Mouse (Mus musculus): ENCODE data around the gene C1ql1. TPM values are rescaled to one million over a fixed set of nuclear protein-coding genes. Genes with fewer than 3 reads are reported as not detected.
A peak's percentile ranks its signal among the peaks of the same experiment; 100 is the strongest.
"Not testable (repeated sequence)": the region's sequence is repeated elsewhere in the genome, so short reads cannot be mapped to it uniquely, and the experiment has no call there.

C1ql1 gene
- 10 to 100 TPM; 36.0 to 37.8 TPM for total RNA-seq (2021)
- long read RNA-seq, experiment 1, transcript C1ql1-201 (2 exons, 1,473 nt), result major isoform, 35 of 46 reads
- long read RNA-seq, experiment 1, partial matches to known transcripts, result 9 of 46 reads
- long read RNA-seq, experiment 1, other reads (novel, unspliced or antisense), result 2 of 46 reads
- long read RNA-seq, experiment 2, transcript C1ql1-201 (2 exons, 1,473 nt), result major isoform, 52 of 74 reads
- long read RNA-seq, experiment 2, partial matches to known transcripts, result 21 of 74 reads
- long read RNA-seq, experiment 2, other reads (novel, unspliced or antisense), result 1 of 74 reads

DNA sequence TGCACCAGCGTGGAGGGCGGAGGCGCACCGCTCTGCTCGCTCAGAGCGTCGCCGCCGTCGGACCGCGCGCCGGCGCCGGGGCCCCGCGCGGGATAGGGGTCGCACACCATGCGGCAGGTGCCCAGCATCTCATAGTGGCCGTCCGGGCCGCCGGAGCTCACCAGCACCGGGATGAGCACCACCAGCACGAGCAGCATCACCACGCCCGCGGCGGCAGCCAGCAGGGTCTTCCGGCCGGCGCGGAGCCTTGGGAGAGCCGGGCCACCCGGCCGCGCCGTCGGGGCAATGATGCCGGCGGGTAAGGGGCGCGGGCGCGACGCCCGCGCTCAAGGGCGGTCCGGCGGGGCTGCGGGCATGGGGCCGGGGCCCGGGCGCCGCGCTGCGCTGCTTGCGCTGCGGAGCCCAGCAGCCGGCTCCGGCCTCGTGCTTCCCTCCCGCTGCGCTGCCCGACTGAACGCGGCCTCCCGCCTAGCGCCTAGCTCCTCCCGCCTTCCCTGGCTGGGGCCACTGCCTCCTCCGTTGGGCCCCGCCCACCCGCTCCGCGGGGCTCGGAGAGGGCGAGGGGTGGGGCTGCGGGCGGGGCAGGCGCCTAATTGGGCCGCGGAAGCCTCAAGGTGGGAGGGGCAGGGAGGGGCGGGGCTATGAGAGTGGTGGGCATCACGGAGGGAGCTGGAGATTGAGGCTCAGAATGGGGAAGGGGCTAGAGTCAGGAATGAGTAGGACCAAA is at the start of gene C1ql1:
C1ql1 (minus strand) TSS at position 424 of the 727 bp plus-strand sequence.
- peak; percentile 53 to 72 for DNase-seq (ENCODE audit: low spot score in 2 of 2)

DNA sequence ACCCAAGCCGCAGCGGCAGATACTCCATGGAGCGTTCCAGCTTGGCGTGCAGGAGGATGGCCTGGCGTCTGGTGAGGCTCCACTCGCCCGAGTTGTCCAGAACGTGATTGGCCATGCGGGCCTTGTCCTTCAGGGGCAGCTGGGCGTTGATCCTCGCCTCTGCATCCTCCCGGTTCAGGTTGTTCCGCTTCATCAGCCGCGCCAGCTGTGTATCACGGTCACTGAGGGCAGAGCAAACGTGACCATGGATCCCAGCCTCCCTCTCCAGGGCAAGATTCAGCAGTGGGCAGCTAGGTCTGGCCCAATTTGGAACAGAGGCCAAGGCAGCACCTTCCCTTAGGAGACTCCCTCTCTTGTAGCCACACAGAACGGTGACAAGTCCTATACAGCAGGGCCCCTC is 48.5 kb upstream of the C1ql1 start:
- DNase-seq (ENCODE audit: low spot score in 2 of 2), result no peak

DNA sequence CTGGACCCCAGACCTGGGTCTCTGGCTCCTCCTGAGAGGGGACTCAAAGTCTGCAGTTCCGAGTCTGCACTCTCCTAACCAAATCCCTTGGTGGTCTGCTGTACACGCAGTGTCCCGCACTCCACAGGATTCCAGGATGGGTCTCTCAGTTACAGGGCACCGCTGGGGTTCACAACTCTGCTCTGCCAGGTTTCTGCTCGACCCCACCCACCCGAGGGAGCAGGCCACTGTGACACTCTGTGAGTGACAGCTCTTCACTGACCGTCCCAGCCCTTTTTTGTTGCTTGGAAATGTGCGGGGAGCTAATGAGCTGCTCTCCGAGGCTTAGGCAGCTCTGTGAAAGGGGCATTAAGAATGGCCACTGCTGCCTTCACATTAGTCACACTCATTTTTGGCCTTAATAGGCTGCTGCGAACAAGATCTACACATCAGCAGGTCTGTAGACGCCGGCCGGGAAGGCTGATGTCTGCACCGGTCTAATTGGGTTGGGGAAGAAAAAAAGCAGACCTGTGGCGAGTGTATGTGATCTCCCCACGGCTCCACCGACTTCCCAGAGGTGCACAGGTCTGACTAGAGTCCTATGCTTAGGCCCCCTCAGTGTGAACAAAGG is 47.0 kb upstream of the C1ql1 start:
- no peak for DNase-seq (ENCODE audit: low spot score in 2 of 2)

DNA sequence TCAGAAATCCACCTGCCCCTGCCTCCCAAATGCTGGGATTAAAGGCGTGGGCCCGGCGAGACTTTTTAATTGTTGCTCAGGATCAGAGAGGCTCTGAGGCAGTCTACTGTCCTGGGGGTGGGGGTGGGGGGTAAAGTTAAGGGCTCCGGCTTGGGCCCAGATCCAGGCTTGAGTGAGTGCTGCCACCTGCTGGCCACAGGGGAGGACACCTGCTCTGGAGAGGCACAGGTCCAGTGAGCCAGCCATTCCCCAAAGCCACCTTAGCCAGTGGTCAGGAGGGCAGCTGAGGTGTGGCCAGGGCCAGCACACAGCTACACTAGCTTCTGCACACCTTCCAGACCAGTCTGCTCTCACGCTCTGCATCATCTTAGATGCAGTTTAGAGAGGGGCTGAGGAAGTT is 46.5 kb upstream of the C1ql1 start:
- DNase-seq (ENCODE audit: low spot score in 2 of 2), result peak; percentile 66 to 69

- no peak for DNase-seq (ENCODE audit: low spot score in 2 of 2)
Measured at GRCm38 (mm10) chr11:102991681-102992080, 45.2 kb upstream of the C1ql1 start.

GRCm38 (mm10) chr11:102990152-102990663 is 43.7 kb upstream of the C1ql1 start:
- peak; percentile 46 to 59 for DNase-seq (ENCODE audit: low spot score in 2 of 2)

DNA sequence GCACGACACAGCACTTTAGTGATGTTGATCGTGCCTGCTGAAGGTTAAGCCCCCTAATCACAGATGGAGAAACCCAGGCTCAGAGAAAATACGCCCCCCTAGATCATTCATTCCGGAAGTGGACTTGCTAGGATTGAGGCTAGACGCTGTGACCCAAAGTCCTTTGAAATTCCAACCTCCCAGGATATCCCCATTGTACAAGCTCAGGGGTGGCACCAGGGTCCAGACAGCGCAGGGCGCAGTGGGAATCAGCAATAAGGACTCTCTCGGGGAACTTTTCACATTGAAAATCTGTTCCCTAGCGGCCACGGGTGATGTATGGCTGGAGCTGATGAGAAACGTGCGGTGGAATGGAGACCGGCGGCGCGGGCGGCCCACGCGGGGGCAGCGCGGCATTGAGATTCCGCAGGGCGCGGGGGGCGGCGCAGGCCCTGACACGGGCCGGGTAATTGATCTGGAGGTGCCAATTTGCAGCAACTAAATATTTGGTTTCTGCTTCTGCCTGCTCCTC is 43.2 kb upstream of the C1ql1 start:
- DNase-seq (ENCODE audit: low spot score in 2 of 2), result no peak

DNA sequence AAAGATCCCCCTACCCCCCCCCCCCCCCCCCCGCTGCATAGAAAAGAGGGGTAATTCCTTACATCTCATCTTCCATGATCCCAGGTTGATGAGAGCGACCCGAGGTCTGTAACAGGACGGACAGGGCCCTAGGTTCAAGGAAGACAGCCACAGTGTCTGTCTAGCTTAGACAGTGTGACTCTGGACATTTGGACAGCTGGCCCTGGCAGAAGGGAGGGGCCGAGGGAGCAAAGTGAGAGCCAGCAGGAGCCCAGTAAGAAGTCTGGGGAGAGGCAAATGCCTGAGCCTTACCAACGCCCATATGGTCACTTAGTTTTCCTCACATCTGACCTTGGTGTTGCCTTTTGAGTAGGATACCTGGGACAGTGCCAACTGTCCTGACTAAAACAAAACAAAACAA is 38.7 kb upstream of the C1ql1 start:
- DNase-seq (ENCODE audit: low spot score in 2 of 2), result no peak

DNA sequence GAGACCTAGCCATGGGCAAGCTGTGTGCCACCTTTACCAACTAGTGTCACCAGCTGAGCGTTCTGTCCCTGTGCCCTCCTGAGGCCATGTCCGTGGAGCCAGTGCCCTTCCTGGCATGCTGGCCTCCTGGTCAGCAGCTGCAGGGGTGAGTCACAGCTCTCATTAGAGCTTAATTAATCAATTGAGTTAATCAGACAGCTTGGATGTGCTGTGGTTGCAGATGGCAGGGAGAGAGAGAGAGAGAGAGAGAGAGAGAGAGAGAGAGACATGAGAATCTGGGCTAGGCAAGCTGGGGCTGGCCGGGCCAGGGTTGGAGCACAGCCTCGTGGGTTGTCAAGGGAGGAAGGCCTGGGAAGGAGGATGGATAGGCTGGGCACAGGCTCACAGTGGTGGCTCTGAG is 38.1 kb upstream of the C1ql1 start:
- DNase-seq (ENCODE audit: low spot score in 2 of 2), result peak; percentile 53 to 55

GRCm38 (mm10) chr11:102984086-102984485 is 37.6 kb upstream of the C1ql1 start:
- no peak for DNase-seq (ENCODE audit: low spot score in 2 of 2)

- no peak for DNase-seq (ENCODE audit: low spot score in 2 of 2)
Measured at GRCm38 (mm10) chr11:102981151-102981890, 34.8 kb upstream of the C1ql1 start.

GRCm38 (mm10) chr11:102978052-102978666 is 31.7 kb upstream of the C1ql1 start:
- no peak for DNase-seq (ENCODE audit: low spot score in 2 of 2)

GRCm38 (mm10) chr11:102975966-102976365 is 29.5 kb upstream of the C1ql1 start:
- not testable (repeated sequence) for DNase-seq (ENCODE audit: low spot score in 2 of 2)

DNA sequence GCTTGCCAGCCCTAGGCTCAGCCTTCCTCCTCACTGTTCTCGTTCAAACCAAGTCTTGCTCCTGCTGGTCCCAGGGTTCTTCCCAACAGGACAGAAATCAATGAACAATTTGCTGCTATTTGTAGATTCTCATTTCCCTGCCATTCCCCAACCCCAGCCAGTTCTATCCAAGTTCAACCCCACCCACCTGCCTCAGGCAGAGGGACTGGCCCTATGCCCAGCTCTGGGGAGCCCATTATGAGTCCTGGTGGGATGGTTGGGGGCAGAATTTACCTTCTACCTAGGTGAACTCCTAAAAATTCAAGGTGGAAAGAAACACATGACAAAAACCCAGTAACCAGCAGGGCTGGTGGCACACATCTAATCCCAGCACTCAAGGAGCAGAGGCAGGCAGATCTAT is 25.8 kb upstream of the C1ql1 start:
- no peak for DNase-seq (ENCODE audit: low spot score in 2 of 2)

GRCm38 (mm10) chr11:102971604-102972003 is 25.1 kb upstream of the C1ql1 start:
- no peak for DNase-seq (ENCODE audit: low spot score in 2 of 2)

- no peak for DNase-seq (ENCODE audit: low spot score in 2 of 2)
Measured at GRCm38 (mm10) chr11:102964547-102965091, 18.1 kb upstream of the C1ql1 start.

- no peak for DNase-seq (ENCODE audit: low spot score in 2 of 2)
Measured at GRCm38 (mm10) chr11:102963855-102964546, 17.5 kb upstream of the C1ql1 start.

- DNase-seq (ENCODE audit: low spot score in 2 of 2), result no peak
Measured at GRCm38 (mm10) chr11:102963246-102963854, 16.9 kb upstream of the C1ql1 start.

DNA sequence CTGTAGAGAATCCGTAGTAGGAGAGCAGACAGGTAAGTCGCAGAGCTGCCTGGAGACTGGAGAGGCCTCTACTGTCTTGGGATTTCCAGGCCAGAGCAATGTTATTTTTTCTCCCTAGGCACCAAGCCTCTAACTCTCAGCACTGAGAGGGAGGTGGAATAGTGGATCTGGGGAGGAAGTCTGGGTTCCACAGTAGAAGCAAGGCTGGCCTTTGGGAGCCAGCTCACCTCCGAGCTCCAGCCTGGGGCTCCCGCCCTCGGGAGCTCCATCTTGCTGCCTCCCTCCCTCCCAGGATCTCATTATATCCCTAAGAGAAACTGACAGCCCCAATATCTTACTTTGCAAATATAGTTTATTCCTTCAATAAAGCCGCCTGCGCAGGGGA is 16.4 kb upstream of the C1ql1 start:
- DNase-seq (ENCODE audit: low spot score in 2 of 2), result no peak

Data from layer of hippocampus, postnatal 14 days (tissue).